Mouse (Mus musculus): Measurements from ENCODE around the gene Cxcr2. TPM values are rescaled to one million over a fixed set of nuclear protein-coding genes. Genes with fewer than 3 reads are reported as not detected.
A peak's percentile ranks its signal among the peaks of the same experiment; 100 is the strongest.

The Cxcr2 gene
- total RNA-seq, 4 experiments from 2014 or later, result not detected

- no peak for DNase-seq (ENCODE audit: low spot score in 2 of 2)
These were observed 43.0 kb downstream of the Cxcr2 start for GRCm38 (mm10) chr1:74196621-74197419.

GRCm38 (mm10) chr1:74197726-74198470 lies 44.1 kb downstream of the Cxcr2 start:
- DNase-seq (ENCODE audit: low spot score in 2 of 2), result peak; percentile 73 to 77

GRCm38 (mm10) chr1:74199046-74199445 lies 45.3 kb downstream of the Cxcr2 start:
- no peak for DNase-seq (ENCODE audit: low spot score in 2 of 2)

GRCm38 (mm10) chr1:74201048-74201844 lies 47.5 kb downstream of the Cxcr2 start:
- no peak for DNase-seq (ENCODE audit: low spot score in 2 of 2)

GRCm38 (mm10) chr1:74203457-74203856 lies 49.7 kb downstream of the Cxcr2 start:
- DNase-seq (ENCODE audit: low spot score in 2 of 2), result no peak

- DNase-seq (ENCODE audit: low spot score in 2 of 2), result no peak
These were observed 52.1 kb downstream of the Cxcr2 start for GRCm38 (mm10) chr1:74205881-74206280.

GRCm38 (mm10) chr1:74206642-74207041 lies 52.9 kb downstream of the Cxcr2 start:
- no peak for DNase-seq (ENCODE audit: low spot score in 2 of 2)

GRCm38 (mm10) chr1:74207906-74208305 lies 54.1 kb downstream of the Cxcr2 start:
- DNase-seq (ENCODE audit: low spot score in 2 of 2), result peak; percentile 72 to 73

GRCm38 (mm10) chr1:74208941-74209340 lies 55.2 kb downstream of the Cxcr2 start:
- no peak for DNase-seq (ENCODE audit: low spot score in 2 of 2)

Small RNAs within 50 kb of the gene (microRNA-seq; reads per million reads assigned to microRNA genes)
- gene Mir1928, result 0 reads per million in 2 experiments

Other genes with a start within 250 kb of the Cxcr2 start
- 10 to 100 TPM; 44.4 to 54.8 (median 47.4) TPM for gene Tns1, start 29.5 kb upstream of the Cxcr2 start, total RNA-seq (2022)
- gene Rufy4, start 28.4 kb upstream of the Cxcr2 start, total RNA-seq (2022), result under 1 TPM in 1 of 4 experiments, not detected in 3; 0.25 TPM
- gene Cxcr1, start 40.6 kb downstream of the Cxcr2 start, total RNA-seq (2022), result under 1 TPM in 1 of 4 experiments, not detected in 3; 0.34 TPM
- 100 to 1,000 TPM; 324 to 350 (median 341) TPM for gene Arpc2, start 82.1 kb downstream of the Cxcr2 start, total RNA-seq (2022)
- gene Gpbar1, start 124.6 kb downstream of the Cxcr2 start, total RNA-seq (2022), result not detected
- gene Aamp, start 130.7 kb downstream of the Cxcr2 start, total RNA-seq (2022), result 100 to 1,000 TPM; 150 to 159 (median 154) TPM
- gene Pnkd, start 130.9 kb downstream of the Cxcr2 start, total RNA-seq (2022), result 100 to 1,000 TPM; 170 to 190 (median 177) TPM
- gene Tmbim1, start 151.6 kb downstream of the Cxcr2 start, total RNA-seq (2022), result 10 to 100 TPM; 24.9 to 37.2 (median 33.3) TPM
- gene Catip, start 208.1 kb downstream of the Cxcr2 start, total RNA-seq (2022), result 1 to 10 TPM; 1.7 to 3.3 (median 2.2) TPM
- gene Slc11a1, start 221.2 kb downstream of the Cxcr2 start, total RNA-seq (2022), result 10 to 100 TPM in 2 of 4 experiments, 1 to 10 TPM in 2; 5.5 to 68.6 (median 30.6) TPM
- 10 to 100 TPM; 27.6 to 33.4 (median 31.6) TPM for gene Ctdsp1, start 237.5 kb downstream of the Cxcr2 start, total RNA-seq (2022)

All from layer of hippocampus, adult 8-10 months (tissue).